ENCODE assay signal across 9 mouse cellular contexts in genomic region chr2:80762013-80762612, GRCm38 (mm10).
DNase-seq lines count a peak whose midpoint lies in the region; ATAC-seq lines count a peak whose summit lies in the region.
"Had no signal": no experiment of that assay in that cellular context is flagged by ENCODE, and none has a peak within 500 bp of the region (broad histone marks: within the 10 kb centered on the region; RNA-seq: fewer than 3 reads in every experiment).

No protein-coding gene starts in this region.

- H3K27me3 ChIP-seq in forebrain, embryonic 11.5 days (ENCODE audit: control insufficient read depth, insufficient read depth, low read length), result no peaks in the 10 kb centered on the region
- no peaks in the 10 kb centered on the region for H3K27me3 ChIP-seq in forebrain, embryonic 10.5 days (ENCODE audit: poor library complexity, severe bottlenecking)
- no peaks in the 10 kb centered on the region for H3K27me3 ChIP-seq in neural tube, embryonic 11.5 days (ENCODE audit: control insufficient read depth, insufficient read depth, low read length)
- H3K27me3 ChIP-seq: heart, embryonic 13.5 days had no signal

- H3K9me3 ChIP-seq in forebrain, embryonic 11.5 days (ENCODE audit: control insufficient read depth, low read length), result no peaks in the 10 kb centered on the region
- H3K9me3 ChIP-seq in forebrain, embryonic 10.5 days, result no peaks in the 10 kb centered on the region
- no peaks in the 10 kb centered on the region for H3K9me3 ChIP-seq in neural tube, embryonic 11.5 days (ENCODE audit: control insufficient read depth, low read length)
- H3K9me3 ChIP-seq: heart, embryonic 13.5 days had no signal

- H3K4me2 ChIP-seq in forebrain, embryonic 11.5 days (ENCODE audit: low read depth, low read length, severe bottlenecking), result no peak overlapping the region
- no peak overlapping the region for H3K4me2 ChIP-seq in neural tube, embryonic 11.5 days (ENCODE audit: low read depth)
- H3K4me2 ChIP-seq: heart, embryonic 13.5 days had no signal

- H3K4me1 ChIP-seq in forebrain, embryonic 11.5 days (replicated peaks; ENCODE audit: control insufficient read depth, insufficient read depth, low read length), result no peaks in the 10 kb centered on the region
- no peaks in the 10 kb centered on the region for H3K4me1 ChIP-seq in forebrain, embryonic 10.5 days
- H3K4me1 ChIP-seq in neural tube, embryonic 11.5 days (ENCODE audit: control insufficient read depth, insufficient read depth, low read length), result no peaks in the 10 kb centered on the region
- H3K4me1 ChIP-seq: heart, embryonic 13.5 days had no signal

- no peak overlapping the region for H3K9ac ChIP-seq in forebrain, embryonic 11.5 days (ENCODE audit: low read length)
- H3K9ac ChIP-seq in neural tube, embryonic 11.5 days (ENCODE audit: low read length), result no peak overlapping the region
- H3K9ac ChIP-seq: heart, embryonic 13.5 days had no signal

- peak; percentile 60; the same call in 1 of the 2 replicates for ATAC-seq in forebrain, embryonic 11.5 days (replicated peaks; ENCODE audit: low FRiP score)
- no peak for ATAC-seq in neural tube, embryonic 11.5 days (ENCODE audit: insufficient read depth, low FRiP score, low TSS enrichment)

- no peaks in the 10 kb centered on the region for H3K36me3 ChIP-seq in forebrain, embryonic 11.5 days (ENCODE audit: control insufficient read depth, insufficient read depth, low read length)
- H3K36me3 ChIP-seq in forebrain, embryonic 10.5 days (replicated peaks), result no peaks in the 10 kb centered on the region
- no peaks in the 10 kb centered on the region for H3K36me3 ChIP-seq in neural tube, embryonic 11.5 days (ENCODE audit: control insufficient read depth, insufficient read depth, low read length)
- H3K36me3 ChIP-seq: heart, embryonic 13.5 days had no signal

- 43% methylated on average over 3 of the region's 3 CpGs for WGBS in forebrain, embryonic 11.5 days
- WGBS in forebrain, embryonic 10.5 days, result 39% methylated on average over 3 of the region's 3 CpGs
- 42% methylated on average over 3 of the region's 3 CpGs for WGBS in neural tube, embryonic 11.5 days

- no peak overlapping the region for H3K27ac ChIP-seq in forebrain, embryonic 11.5 days (ENCODE audit: low read depth, low read length)
- no peak overlapping the region for H3K27ac ChIP-seq in forebrain, embryonic 10.5 days
- H3K27ac ChIP-seq in neural tube, embryonic 11.5 days (ENCODE audit: low read depth, low read length), result no peak overlapping the region
- H3K27ac ChIP-seq: heart, embryonic 13.5 days had no signal

- no peak for DNase-seq in forebrain, embryonic 11.5 days (ENCODE audit: low spot score)
- no peak for DNase-seq in forebrain, embryonic 10.5 days (ENCODE audit: extremely low spot score, low spot score)
- peak; percentile 38 for DNase-seq in neural tube, embryonic 11.5 days (ENCODE audit: low spot score)
- no peak for DNase-seq in neural tube, embryonic 10.5 days (ENCODE audit: extremely low spot score, low spot score)
- DNase-seq in embryo, embryonic 11 days, result peak; percentile 74
- peak; percentile 17 to 33 for DNase-seq in kidney, postnatal 4 days
- peak; percentile 65 for DNase-seq in retina, postnatal 1 day
- DNase-seq in ovary, postnatal 10 days (ENCODE audit: low spot score), result no peak

- H3K4me3 ChIP-seq in forebrain, embryonic 11.5 days (ENCODE audit: low read depth, low read length), result no peak overlapping the region
- H3K4me3 ChIP-seq in forebrain, embryonic 10.5 days, result no peak overlapping the region
- H3K4me3 ChIP-seq in neural tube, embryonic 11.5 days (ENCODE audit: low read depth, low read length), result no peak overlapping the region
- H3K4me3 ChIP-seq: heart, embryonic 13.5 days had no signal

Comparison
In these comparisons a context has a peak if more than half of its experiments do, and no peak if none do; other contexts are left out.
1. DNase-seq: peak in neural tube, embryonic 11.5 days (single experiment), embryo, embryonic 11 days (single experiment), kidney, postnatal 4 days (2 of 2) and retina, postnatal 1 day (single experiment); none in forebrain, embryonic 11.5 days (single experiment), forebrain, embryonic 10.5 days (single experiment), neural tube, embryonic 10.5 days (single experiment) and ovary, postnatal 10 days (single experiment).